Mouse (Mus musculus) limb, embryonic 14.5 days (tissue): ENCODE results near the gene Mogat2. TPM values are rescaled to one million over a fixed set of nuclear protein-coding genes. Genes with fewer than 3 reads are reported as not detected.

ENCODE experiments used
- ATAC-seq: fragments of 200-750 bp; cut with Nextera tagmentation; 2 replicates; pipeline ENCODE4 v1.8.0; 2017; ENCODE audit warnings: low read depth, moderate number of reproducible peaks, moderate TSS enrichment; ENCODE audit not compliant: low FRiP score
- DNase-seq: peaks from one replicate; pipeline ENCODE4 v3.0.0-alpha.2; 2015; ENCODE audit warnings: low spot score
- H3K27ac ChIP-seq: fragments of 300-500 bp; sonication (generic); replicated peaks from 2 replicates; pipeline ENCODE4 v1.5.1; 2014; ENCODE audit warnings: low read depth, mild to moderate bottlenecking, low read length, moderate library complexity, mixed read lengths
- H3K27me3 ChIP-seq: fragments of 300-500 bp; sonication (generic); 2 replicates; pipeline ENCODE4 v1.6.1; 2014; ENCODE audit warnings: low read length, mixed read lengths; ENCODE audit not compliant: control insufficient read depth, insufficient read depth
- H3K36me3 ChIP-seq: fragments of 300-500 bp; sonication (generic); 2 replicates; pipeline ENCODE4 v1.6.1; 2014; ENCODE audit warnings: mild to moderate bottlenecking, low read length, moderate library complexity, mixed read lengths; ENCODE audit not compliant: control insufficient read depth, insufficient read depth
- H3K4me1 ChIP-seq: fragments of 300-500 bp; sonication (generic); 2 replicates; pipeline ENCODE4 v1.6.1; 2014; ENCODE audit warnings: antibody characterized with exemption, low read length, mixed read lengths; ENCODE audit not compliant: control insufficient read depth, insufficient read depth
- H3K4me2 ChIP-seq: fragments of 300-500 bp; sonication (generic); replicated peaks from 2 replicates; pipeline ENCODE4 v1.6.1; 2014; ENCODE audit warnings: low read depth, mild to moderate bottlenecking, low read length, moderate library complexity; ENCODE audit not compliant: severe bottlenecking
- H3K4me3 ChIP-seq: fragments of 300-500 bp; sonication (generic); replicated peaks from 2 replicates; pipeline ENCODE4 v1.5.1; 2014; ENCODE audit warnings: low read length
- H3K9ac ChIP-seq: fragments of 300-500 bp; sonication (generic); 2 replicates; pipeline ENCODE4 v1.6.1; 2014; ENCODE audit warnings: mild to moderate bottlenecking, low read depth, low read length, moderate library complexity; ENCODE audit not compliant: severe bottlenecking
- H3K9me3 ChIP-seq: fragments of 300-500 bp; sonication (generic); 2 replicates; pipeline ENCODE4 v1.6.1; 2016; ENCODE audit warnings: low read length; ENCODE audit not compliant: control insufficient read depth
- POLR2A ChIP-seq: fragments of 200-500 bp; IDR thresholded peaks from 2 replicates; pipeline ENCODE4 v1.8.0; 2012; ENCODE audit warnings: inconsistent platforms, mild to moderate bottlenecking, moderate library complexity, borderline replicate concordance; ENCODE audit not compliant: insufficient read depth, insufficient read length; ENCODE audit errors: extremely low read depth
- WGBS: fragments of 180-500 bp; shearing (Covaris S2); extraction: QIAGEN DNeasy Blood & Tissue Kit; methylation state at CpG from one replicate; pipeline ENCODE4 v1.1.7; 2014; 5-methylcytosine and 5-hydroxymethylcytosine counted together
- polyA plus RNA-seq, 2 experiments: library from polyadenylated mRNA; depleted of rRNA in 1 of 2; stranded (reverse) in 1 of 2; unstranded in 1 of 2; fragments of >200 nt; fragmentation: Nextera tagmentation in 1 of 2; extraction: Ambion mirVana in 1 of 2; gene quantifications; 2 replicates each; pipeline versions ENCODE4 v1.2.1 to v1.2.3; 2012 to 2014

Gene Mogat2
- polyA plus RNA-seq, 2 experiments: 2.2 to 4.5 TPM

DNA sequence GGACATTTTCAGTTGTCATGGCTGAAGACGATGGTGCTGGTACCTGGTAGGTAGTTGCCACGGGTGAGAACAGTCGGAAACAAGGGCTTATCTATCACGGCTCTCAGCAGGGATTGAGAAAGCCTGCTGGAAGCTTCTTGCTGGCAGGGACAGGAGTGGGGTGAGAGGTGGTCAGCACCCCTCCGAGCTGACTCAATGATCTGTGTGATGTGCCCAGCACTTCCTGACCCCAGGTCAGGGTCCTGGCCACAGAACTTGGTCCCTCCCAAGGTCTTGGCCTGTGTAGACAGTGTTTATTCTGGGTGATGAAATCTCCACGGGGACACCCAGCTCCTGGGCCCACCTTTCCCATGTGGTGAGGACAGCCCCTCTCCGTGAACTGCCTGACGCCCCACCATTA is 9.6 kb downstream of the Mogat2 start:
- Histone ChIP-seq H3K4me1 (no peaks in the 10 kb centered on the region), H3K27me3 (no peaks in the 10 kb centered on the region), H3K4me2 (no peak overlapping the region), H3K27ac (no peak overlapping the region), H3K36me3 (no peaks in the 10 kb centered on the region), H3K4me3 (no peak overlapping the region), H3K9ac (no peak overlapping the region), H3K9me3 (no peaks in the 10 kb centered on the region)
- DNase-seq (no peak), ATAC-seq (no peak)
- WGBS: 87% methylated on average over 8 of the region's 8 CpGs
- no peak for TF ChIP-seq POLR2A

DNA sequence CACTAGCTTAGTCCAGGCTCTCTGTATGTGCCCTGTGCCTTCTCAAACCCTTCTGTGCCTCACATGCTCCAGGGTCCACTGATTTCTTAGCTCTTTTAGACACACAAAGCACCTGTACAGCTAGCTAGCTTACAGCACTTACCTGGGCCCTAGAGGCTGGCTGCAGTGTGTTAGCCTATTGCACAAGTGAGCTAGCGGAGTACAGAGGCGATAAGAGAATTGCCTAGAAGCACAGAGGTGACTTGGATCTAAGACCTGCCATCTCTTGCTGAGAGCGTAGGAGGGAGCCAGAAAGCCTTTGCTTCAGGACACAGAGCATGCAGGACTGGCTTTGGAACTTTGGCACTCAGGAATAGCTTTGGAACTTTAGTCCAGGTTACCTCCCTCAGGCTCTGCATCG is 11.2 kb downstream of the Mogat2 start:
- DNase-seq (no peak), ATAC-seq (no peak)
- no peak overlapping the region for H3K4me2 ChIP-seq
- no peaks in the 10 kb centered on the region for H3K36me3 ChIP-seq
- no peaks in the 10 kb centered on the region for H3K27me3 ChIP-seq
- 92% methylated on average over 4 of the region's 4 CpGs for WGBS
- H3K9me3 ChIP-seq: no peaks in the 10 kb centered on the region
- H3K9ac ChIP-seq: no peak overlapping the region
- no peak overlapping the region for H3K27ac ChIP-seq
- no peak overlapping the region for H3K4me3 ChIP-seq
- no peaks in the 10 kb centered on the region for H3K4me1 ChIP-seq
- no peak for TF ChIP-seq POLR2A

DNA sequence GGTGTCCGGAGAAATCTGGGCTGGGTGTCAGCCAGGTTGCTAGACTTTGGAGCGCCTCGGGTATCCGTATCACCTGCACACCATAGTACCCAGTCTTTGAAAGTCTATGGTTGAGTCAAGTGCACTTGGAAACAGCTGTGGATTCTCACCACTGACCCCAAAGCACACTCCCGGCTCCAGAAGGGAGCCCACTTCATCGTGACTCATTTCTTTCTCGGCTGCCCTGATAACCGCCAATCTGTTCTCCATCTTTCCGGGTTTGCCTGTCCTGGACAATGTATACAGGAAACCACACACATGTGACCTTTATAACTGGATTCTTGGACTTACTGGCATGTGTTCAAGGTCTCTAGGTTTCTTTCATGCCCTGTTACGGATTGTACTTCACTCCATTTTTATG is 11.8 kb downstream of the Mogat2 start:
- WGBS: 92% methylated on average over 10 of the region's 10 CpGs
- Histone ChIP-seq H3K4me2 (no peak overlapping the region), H3K36me3 (no peaks in the 10 kb centered on the region), H3K9ac (no peak overlapping the region), H3K4me1 (no peaks in the 10 kb centered on the region), H3K27me3 (no peaks in the 10 kb centered on the region), H3K27ac (no peak overlapping the region), H3K9me3 (no peaks in the 10 kb centered on the region), H3K4me3 (no peak overlapping the region)
- DNase-seq: no peak
- no peak for ATAC-seq
- no peak for TF ChIP-seq POLR2A

DNA sequence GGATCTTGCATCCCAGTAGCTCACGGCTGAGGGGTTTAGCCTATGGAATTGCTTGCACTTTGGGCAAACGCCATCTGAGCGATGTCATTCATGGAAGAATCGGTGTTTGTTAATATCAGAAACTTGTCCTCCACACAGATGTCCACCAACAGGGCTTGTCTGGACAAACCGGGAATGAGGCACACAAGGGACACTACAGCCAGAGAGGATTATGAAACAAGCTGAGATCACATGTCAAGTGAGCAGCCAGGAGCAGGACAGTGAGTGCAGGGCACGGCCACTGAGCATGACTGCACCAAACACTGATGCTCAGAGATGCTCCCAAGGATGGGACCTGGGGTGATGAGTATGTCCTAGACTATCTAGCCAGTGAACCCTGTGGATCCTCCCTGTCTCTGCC is 13.0 kb downstream of the Mogat2 start:
- H3K27ac ChIP-seq: no peak overlapping the region
- 76% methylated on average over 6 of the region's 6 CpGs for WGBS
- no peaks in the 10 kb centered on the region for H3K9me3 ChIP-seq
- ATAC-seq (no peak), DNase-seq (no peak)
- no peaks in the 10 kb centered on the region for H3K4me1 ChIP-seq
- H3K9ac ChIP-seq: no peak overlapping the region
- H3K27me3 ChIP-seq: no peaks in the 10 kb centered on the region
- H3K4me3 ChIP-seq: no peak overlapping the region
- no peaks in the 10 kb centered on the region for H3K36me3 ChIP-seq
- H3K4me2 ChIP-seq: no peak overlapping the region
- no peak for TF ChIP-seq POLR2A

DNA sequence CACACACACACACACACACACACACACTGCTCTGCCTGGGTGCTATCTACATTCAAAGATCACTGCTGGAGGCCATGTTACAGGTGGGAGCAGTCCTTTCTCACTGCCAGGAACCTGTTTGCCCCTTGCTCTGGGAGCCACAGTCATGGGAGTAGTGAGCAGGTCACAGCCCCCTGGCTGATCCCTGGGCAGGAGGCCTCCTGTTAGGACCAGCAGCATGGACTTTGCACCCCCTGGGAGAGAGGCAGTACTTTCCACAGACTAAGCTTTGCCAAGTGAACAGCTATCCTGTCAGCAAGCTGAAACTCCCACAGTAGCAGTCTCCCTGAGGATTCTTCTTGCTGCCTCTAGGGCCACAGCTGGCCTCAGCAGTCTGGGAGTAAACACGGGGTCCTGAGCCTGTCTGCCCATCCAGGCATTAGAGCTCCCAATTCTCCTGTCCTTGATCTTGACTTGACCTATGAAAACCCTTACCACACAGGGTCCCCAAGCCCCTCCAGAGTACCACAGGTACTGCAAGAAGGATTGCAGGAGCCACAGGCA is 13.7 kb downstream of the Mogat2 start:
- H3K27me3 ChIP-seq: no peaks in the 10 kb centered on the region
- TF ChIP-seq POLR2A: no peak
- H3K9ac ChIP-seq: no peak overlapping the region
- no peak overlapping the region for H3K4me3 ChIP-seq
- no peaks in the 10 kb centered on the region for H3K36me3 ChIP-seq
- H3K27ac ChIP-seq: no peak overlapping the region
- ATAC-seq (no peak), DNase-seq (no peak)
- no peak overlapping the region for H3K4me2 ChIP-seq
- WGBS: 69% methylated on average over 1 of the region's 1 CpGs
- H3K4me1 ChIP-seq: no peaks in the 10 kb centered on the region
- H3K9me3 ChIP-seq: no peaks in the 10 kb centered on the region

DNA sequence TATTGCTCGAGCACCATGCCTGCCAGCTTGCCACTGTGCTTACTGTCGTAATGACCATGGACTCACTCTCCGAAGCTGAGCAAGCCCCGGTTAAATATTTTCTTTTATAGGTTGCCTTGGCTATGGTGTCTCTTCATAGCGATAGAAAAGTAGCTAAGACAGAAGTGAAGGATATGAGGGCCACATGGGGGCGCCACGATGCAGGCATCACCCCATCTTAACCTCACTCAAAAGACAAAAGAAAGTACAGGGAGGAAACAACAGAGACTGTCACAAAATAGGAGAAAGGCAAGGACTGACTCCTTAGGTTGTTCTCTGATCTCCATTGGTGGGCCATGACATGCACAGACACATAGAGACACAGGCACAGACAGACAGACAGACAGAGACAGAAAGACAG is 14.2 kb downstream of the Mogat2 start:
- Histone ChIP-seq H3K27me3 (no peaks in the 10 kb centered on the region), H3K9me3 (no peaks in the 10 kb centered on the region), H3K4me3 (no peak overlapping the region), H3K27ac (no peak overlapping the region), H3K4me1 (no peaks in the 10 kb centered on the region), H3K36me3 (no peaks in the 10 kb centered on the region), H3K4me2 (no peak overlapping the region), H3K9ac (no peak overlapping the region)
- ATAC-seq (no peak), DNase-seq (no peak)
- TF ChIP-seq POLR2A: no peak
- WGBS: 59% methylated on average over 7 of the region's 7 CpGs
